Mouse (Mus musculus): Measurements from ENCODE around the gene Gemin2. TPM values are rescaled to one million over a fixed set of nuclear protein-coding genes. Genes with fewer than 3 reads are reported as not detected.

Gene Gemin2
- polyA plus RNA-seq, 1 experiment from 2014 or later = 23.8 TPM

Other genes with a start within 250 kb of the Gemin2 start
- gene Sec23a, start 1.4 kb upstream of the Gemin2 start, polyA plus RNA-seq (2015; fragmentation: Nextera tagmentation; extraction: Ambion mirVana) = 76.5 and 84.0 TPM in 2 replicates
- gene Trappc6b, start 48.1 kb downstream of the Gemin2 start, polyA plus RNA-seq (2015; fragmentation: Nextera tagmentation; extraction: Ambion mirVana) = 79.1 and 84.2 TPM in 2 replicates
- 81.7 and 90.8 TPM in 2 replicates for gene Pnn, start 53.5 kb downstream of the Gemin2 start, polyA plus RNA-seq (2015; fragmentation: Nextera tagmentation; extraction: Ambion mirVana)
- gene Mia2, start 82.4 kb downstream of the Gemin2 start, polyA plus RNA-seq (2015; fragmentation: Nextera tagmentation; extraction: Ambion mirVana) = 84.2 and 102 TPM in 2 replicates
- 8.9 TPM in 2 replicates for gene Fbxo33, start 206.3 kb downstream of the Gemin2 start, polyA plus RNA-seq (2015; fragmentation: Nextera tagmentation; extraction: Ambion mirVana)

Data from intestine, embryonic 15.5 days (tissue).